Mouse (Mus musculus) CH12.LX (cell line): ENCODE results near the gene Asb16. TPM values are rescaled to one million over a fixed set of nuclear protein-coding genes. Genes with fewer than 3 reads are reported as not detected.

Experiments used
- DNase-seq: peaks from one replicate; pipeline ENCODE4 v3.0.0-alpha.2; 2013; ENCODE audit errors: extremely low read depth
- H3K27ac ChIP-seq: 2 replicates; pipeline ENCODE4 v1.5.1; 2012; ENCODE audit warnings: low read depth, mild to moderate bottlenecking, control low read depth, moderate library complexity; ENCODE audit not compliant: insufficient read depth
- H3K27me3 ChIP-seq: replicated peaks from 2 replicates; pipeline ENCODE3; 2012; ENCODE audit warnings: inconsistent platforms
- H3K36me3 ChIP-seq, 2 experiments: replicated peaks in 1 of 2; 2 replicates each; pipeline versions ENCODE3 to v1.6.1; 2012; ENCODE audit warnings: inconsistent platforms in 1 of 2, low read length in 1 of 2, mild to moderate bottlenecking in 1 of 2, mixed read lengths in 1 of 2, moderate library complexity in 1 of 2; ENCODE audit not compliant: control insufficient read depth in 1 of 2, insufficient read depth in 1 of 2
- H3K4me1 ChIP-seq, 2 experiments: 2 replicates each; pipeline ENCODE4 v1.6.1; 2012; ENCODE audit warnings: inconsistent platforms in 1 of 2, moderate library complexity in 1 of 2; ENCODE audit not compliant: insufficient read depth in 2 of 2, control insufficient read depth in 1 of 2
- H3K4me2 ChIP-seq: 2 replicates; pipeline ENCODE4 v1.6.1; 2012; ENCODE audit warnings: low read depth, mild to moderate bottlenecking, control low read depth; ENCODE audit not compliant: poor library complexity, insufficient read depth, severe bottlenecking
- H3K4me3 ChIP-seq, 3 experiments: fragments of 150-350 bp in 1 of 3; sonication (generic) in 1 of 3; replicated peaks in 1 of 3; 2 replicates each; pipeline versions ENCODE3 to v1.5.1; 2011 to 2012; ENCODE audit warnings: low read depth in 2 of 3, low read length in 2 of 3, mild to moderate bottlenecking in 2 of 3, moderate library complexity in 2 of 3, control low read depth in 1 of 3, improper control_type of control experiment in 1 of 3, inconsistent platforms in 1 of 3, mixed read lengths in 1 of 3; ENCODE audit not compliant: poor library complexity in 1 of 3
- H3K79me2 ChIP-seq: replicated peaks from 2 replicates; pipeline ENCODE4 v1.6.1; 2012; ENCODE audit warnings: mild to moderate bottlenecking, moderate library complexity; ENCODE audit not compliant: control insufficient read depth, poor library complexity, insufficient read depth, severe bottlenecking; ENCODE audit errors: extremely low read depth
- H3K9ac ChIP-seq: 2 replicates; pipeline ENCODE4 v1.6.1; 2012; ENCODE audit warnings: low read depth, mild to moderate bottlenecking, control low read depth, moderate library complexity; ENCODE audit not compliant: insufficient read depth
- H3K9me3 ChIP-seq: replicated peaks from 2 replicates; pipeline ENCODE3; 2012; ENCODE audit warnings: low read length, inconsistent platforms, mixed read lengths
- CHD2 ChIP-seq: IDR thresholded peaks from 2 replicates; pipeline ENCODE4 v1.6.1; 2011; ENCODE audit warnings: low read length, improper control_type of control experiment
- CTCF ChIP-seq, 2 experiments: IDR thresholded peaks in 1 of 2; conservative IDR thresholded peaks in 1 of 2; 2 replicates each; pipeline ENCODE4 v1.5.1; 2011 to 2012; ENCODE audit warnings: low read depth in 2 of 2, low read length in 2 of 2, improper control_type of control experiment in 1 of 2, inconsistent platforms in 1 of 2, mild to moderate bottlenecking in 1 of 2, moderate library complexity in 1 of 2
- E2F4 ChIP-seq: IDR thresholded peaks from 2 replicates; pipeline ENCODE4 v1.6.1; 2011; ENCODE audit warnings: low read depth, low read length, improper control_type of control experiment; ENCODE audit not compliant: insufficient replicate concordance
- ELF1 ChIP-seq: IDR thresholded peaks from 2 replicates; pipeline ENCODE4 v1.6.1; 2014; ENCODE audit warnings: low read depth, mild to moderate bottlenecking, inconsistent platforms, low read length, improper control_type of control experiment
- GABPA ChIP-seq: IDR thresholded peaks from 2 replicates; pipeline ENCODE4 v1.6.1; 2012; ENCODE audit warnings: low read depth, low read length, improper control_type of control experiment, inconsistent platforms; ENCODE audit not compliant: insufficient replicate concordance
- IRF4 ChIP-seq: IDR thresholded peaks from 2 replicates; pipeline ENCODE4 v1.6.1; 2014; ENCODE audit warnings: low read depth, mild to moderate bottlenecking, inconsistent platforms, low read length, improper control_type of control experiment
- JUN ChIP-seq: IDR thresholded peaks from 2 replicates; pipeline ENCODE4 v1.6.1; 2011; ENCODE audit warnings: low read depth, mild to moderate bottlenecking, low read length, improper control_type of control experiment, moderate library complexity; ENCODE audit not compliant: insufficient read depth
- KAT2A ChIP-seq: IDR thresholded peaks from 2 replicates; pipeline ENCODE4 v1.6.1; 2012; ENCODE audit warnings: low read length, improper control_type of control experiment, inconsistent platforms; ENCODE audit not compliant: insufficient replicate concordance
- MXI1 ChIP-seq: IDR thresholded peaks from 2 replicates; pipeline ENCODE4 v1.6.1; 2011; ENCODE audit warnings: mild to moderate bottlenecking, low read depth, low read length, improper control_type of control experiment
- MYC ChIP-seq: IDR thresholded peaks from 2 replicates; pipeline ENCODE4 v1.6.1; 2011; ENCODE audit warnings: low read depth, mild to moderate bottlenecking, improper control_type of control experiment, low read length
- USF2 ChIP-seq: conservative IDR thresholded peaks from 2 replicates; pipeline ENCODE4 v1.6.1; 2011; ENCODE audit warnings: low read depth, low read length, improper control_type of control experiment
- dilution Hi-C: fragments of 300-500 bp; cut with MboI; formaldehyde crosslinking; loops from 2 replicates; pipeline ENCODE4 v1.14.3; 2020; ENCODE audit warnings: low sequenced_read_pairs; ENCODE audit not compliant: extremely low pct_unique_long_range_greater_than_20kb, extremely low pct_ligation_motif_present
- in situ Hi-C: fragments of 300-500 bp; cut with MboI; formaldehyde crosslinking; loops from 3 replicates; pipeline ENCODE4 v1.14.3; 2019; ENCODE audit warnings: low sequenced_read_pairs, low pct_ligation_motif_present, low pct_unique_long_range_greater_than_20kb, mixed read lengths
- polyA plus RNA-seq: library from polyadenylated mRNA; unstranded; fragments of >175 nt; gene quantifications from 2 replicates; pipeline ENCODE4 v1.2.1, GENCODE M21; 2012; ENCODE audit warnings: low read depth; ENCODE audit not compliant: insufficient read length
- total RNA-seq, 2 experiments: library from RNA; depleted of rRNA; stranded (reverse); fragments of 300-350 nt in 1 of 2; fragments of >200 nt in 1 of 2; gene quantifications; 2 replicates each; pipeline ENCODE4 v1.2.3; 2012 to 2014

The Asb16 gene
- total and polyA plus RNA-seq, 3 experiments: not detected

DNA sequence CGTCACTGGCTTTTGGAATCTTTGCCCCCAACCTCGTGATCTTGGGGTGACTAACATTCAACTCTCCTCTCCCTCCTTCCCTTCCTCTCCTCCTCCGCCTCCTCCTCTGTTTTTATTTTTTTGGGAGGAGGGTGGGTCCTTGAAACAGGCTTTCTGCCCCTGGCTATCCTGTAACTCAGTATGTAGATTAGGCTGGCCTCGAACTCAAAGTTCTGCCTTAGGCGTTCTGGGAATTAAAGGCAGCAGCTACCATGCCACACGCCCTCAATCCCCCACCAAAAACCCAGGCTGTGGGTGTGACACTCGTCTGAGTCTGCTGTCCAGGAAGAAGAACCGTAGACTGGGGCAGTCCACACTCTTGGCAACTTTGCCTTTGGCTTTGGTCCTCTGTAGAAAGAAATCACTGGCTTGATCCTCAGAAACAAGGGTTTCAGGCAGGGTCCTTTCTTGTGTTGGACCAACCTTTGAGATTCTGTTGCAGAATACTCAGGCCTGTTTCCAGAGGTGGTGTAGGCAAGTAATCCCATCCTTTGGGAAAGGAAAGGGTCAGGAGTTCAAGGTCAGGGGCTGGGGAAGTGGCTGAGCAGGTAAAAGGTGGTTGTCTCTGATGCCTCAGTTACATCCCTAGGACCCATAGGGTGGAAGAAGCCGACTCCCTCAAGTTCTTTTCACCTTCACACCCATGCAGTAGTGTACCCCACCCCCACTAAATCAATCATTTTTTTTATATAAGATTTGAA lies 19.0 kb upstream of the Asb16 start:
- dilution Hi-C loops (no loop called here), in situ Hi-C loops (no loop called here)
- Histone ChIP-seq H3K4me1 (peaks cover 7 to 26% of the 10 kb centered on the region in 2 experiments), H3K4me3 (peak overlapping the region; percentile 76 to 98 (median 78)), H3K4me2 (peak overlapping the region; percentile 67)
- DNase-seq: peak; percentile 23
- TF ChIP-seq MXI1 (no peak), MYC (peak; percentile 25; the same call in 1 of the 2 replicates), CTCF (conservative IDR thresholded peaks at IDR 0.05 in 1 of 2, IDR thresholded peaks at IDR 0.05 in 1 of 2; ENCODE audit: low read depth in 2 of 2, low read length in 2 of 2) (no peak), ELF1 (no peak), GABPA (no peak)
- TF ChIP-seq, all 38 proteins: peak for 1
- H3K9ac ChIP-seq: peak overlapping the region; percentile 55
- no peak overlapping the region for H3K27ac ChIP-seq
- H3K36me3 ChIP-seq: peaks cover 16 to 39% of the 10 kb centered on the region in 2 experiments
- H3K27me3 ChIP-seq: peaks cover 9% of the 10 kb centered on the region
- H3K79me2 ChIP-seq: peaks cover 3% of the 10 kb centered on the region; the same call in 1 of the 2 replicates
- H3K9me3 ChIP-seq: peaks cover 3% of the 10 kb centered on the region

DNA sequence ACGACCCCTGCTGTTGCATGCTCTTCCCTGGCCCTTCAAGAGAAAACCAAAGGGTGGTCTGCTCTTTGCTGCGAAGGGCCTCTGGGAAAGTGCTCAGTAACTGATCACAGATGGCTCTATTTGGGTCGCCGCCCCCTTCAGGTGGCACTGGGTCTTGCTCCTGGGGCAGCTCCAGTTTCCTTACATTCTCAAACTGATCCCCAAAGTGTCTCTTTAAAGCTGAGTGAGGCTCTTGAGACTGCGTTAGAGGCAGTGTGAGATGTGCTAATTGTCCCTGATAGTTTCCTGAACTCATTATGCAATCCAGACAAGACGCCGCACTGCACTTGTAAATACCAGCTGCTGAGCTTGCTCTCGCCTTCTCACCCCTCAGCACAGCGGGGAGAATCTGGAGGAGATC lies 11.0 kb upstream of the Asb16 start:
- Histone ChIP-seq H3K27me3 (no peaks in the 10 kb centered on the region), H3K4me1 (no peaks in the 10 kb centered on the region), H3K9me3 (no peaks in the 10 kb centered on the region), H3K27ac (no peak overlapping the region), H3K9ac (no peak overlapping the region), H3K4me2 (no peak overlapping the region), H3K36me3 (peaks cover 53 to 95% of the 10 kb centered on the region in 2 experiments), H3K4me3 (no peak overlapping the region), H3K79me2 (no peaks in the 10 kb centered on the region)
- dilution Hi-C loops (no loop called here), in situ Hi-C loops (no loop called here)
- DNase-seq: no peak
- TF ChIP-seq CTCF (conservative IDR thresholded peaks at IDR 0.05 in 1 of 2, IDR thresholded peaks at IDR 0.05 in 1 of 2; ENCODE audit: low read depth in 2 of 2, low read length in 2 of 2): peak in 1 of 2 experiments; percentile 45; a peak in 2 of 4 replicates
- TF ChIP-seq USF2: no peak
- no peak for TF ChIP-seq KAT2A
- TF ChIP-seq JUN: no peak
- no peak for TF ChIP-seq E2F4
- no peak for TF ChIP-seq CHD2
- TF ChIP-seq IRF4: no peak
- TF ChIP-seq, all 38 proteins: peak for 1

DNA sequence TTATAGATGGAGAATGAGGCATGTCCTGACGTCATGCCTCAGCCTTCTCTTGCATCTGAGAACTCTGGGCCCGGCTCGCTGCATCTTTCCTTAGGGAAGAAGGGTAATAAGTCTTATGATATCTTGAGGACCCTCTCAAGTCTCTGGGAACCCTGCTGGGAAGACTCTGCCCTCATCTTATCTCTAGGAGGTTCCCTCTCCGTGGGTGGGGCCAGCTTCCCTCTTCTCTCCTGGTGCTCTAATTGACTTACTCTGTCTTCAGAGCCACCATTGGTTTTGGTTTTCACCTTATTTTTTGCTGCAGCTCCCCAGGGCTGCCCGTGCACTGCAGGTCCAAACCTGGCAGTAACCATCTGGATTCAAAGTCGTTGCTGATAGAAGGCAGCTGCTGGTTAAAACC lies 10.4 kb upstream of the Asb16 start:
- H3K9me3 ChIP-seq: no peaks in the 10 kb centered on the region
- H3K9ac ChIP-seq: no peak overlapping the region
- H3K79me2 ChIP-seq: no peaks in the 10 kb centered on the region
- no peak overlapping the region for H3K4me2 ChIP-seq
- in situ Hi-C loops: no loop called here
- no peak for TF ChIP-seq MXI1
- DNase-seq: no peak
- H3K4me1 ChIP-seq: no peaks in the 10 kb centered on the region
- H3K27ac ChIP-seq: no peak overlapping the region
- H3K27me3 ChIP-seq: no peaks in the 10 kb centered on the region
- no peak overlapping the region for H3K4me3 ChIP-seq
- dilution Hi-C loops: no loop called here
- peaks cover 57 to 95% of the 10 kb centered on the region in 2 experiments for H3K36me3 ChIP-seq
